Mouse (Mus musculus) liver, embryonic 13.5 days (tissue): Measurements from ENCODE around the gene Alpl. TPM values are rescaled to one million over a fixed set of nuclear protein-coding genes. Genes with fewer than 3 reads are reported as not detected.

Experiments
- ATAC-seq: fragments of 200-750 bp; cut with Nextera tagmentation; 2 replicates; pipeline ENCODE4 v1.8.0; 2017; ENCODE audit warnings: low read depth, mild to moderate bottlenecking, moderate number of reproducible peaks, moderate library complexity
- DNase-seq: peaks from one replicate; pipeline ENCODE4 v3.0.0; 2022
- H3K27ac ChIP-seq: fragments of 300-500 bp; sonication (generic); 2 replicates; pipeline ENCODE4 v1.5.1; 2015; ENCODE audit warnings: moderate library complexity, mild to moderate bottlenecking, inconsistent platforms
- H3K27me3 ChIP-seq: fragments of 300-500 bp; sonication (generic); 2 replicates; pipeline ENCODE4 v1.6.1; 2015; ENCODE audit warnings: mild to moderate bottlenecking, inconsistent platforms
- H3K36me3 ChIP-seq: fragments of 300-500 bp; sonication (generic); 2 replicates; pipeline ENCODE4 v1.6.1; 2015; ENCODE audit warnings: mild to moderate bottlenecking, inconsistent platforms
- H3K4me1 ChIP-seq: fragments of 300-500 bp; sonication (generic); replicated peaks from 2 replicates; pipeline ENCODE4 v1.6.1; 2015; ENCODE audit warnings: inconsistent platforms
- H3K4me2 ChIP-seq: fragments of 300-500 bp; sonication (generic); 2 replicates; pipeline ENCODE4 v1.6.1; 2015; ENCODE audit warnings: inconsistent platforms, mild to moderate bottlenecking, moderate library complexity
- H3K4me3 ChIP-seq: fragments of 300-500 bp; sonication (generic); replicated peaks from 2 replicates; pipeline ENCODE4 v1.5.1; 2015; ENCODE audit warnings: mild to moderate bottlenecking, inconsistent platforms
- H3K9ac ChIP-seq: fragments of 300-500 bp; sonication (generic); 2 replicates; pipeline ENCODE4 v1.6.1; 2015; ENCODE audit warnings: mild to moderate bottlenecking, inconsistent platforms
- H3K9me3 ChIP-seq: fragments of 300-500 bp; sonication (generic); replicated peaks from 2 replicates; pipeline ENCODE4 v1.6.1; 2016; ENCODE audit warnings: inconsistent platforms
- WGBS: fragments of 180-500 bp; shearing (Covaris S2); methylation state at CpG from one replicate; pipeline ENCODE4 v1.1.7; 2015; ENCODE audit not compliant: insufficient replicate concordance; 5-methylcytosine and 5-hydroxymethylcytosine counted together
- polyA plus RNA-seq: library from polyadenylated mRNA; unstranded; fragments of >200 nt; fragmentation: Nextera tagmentation; extraction: Ambion mirVana; gene quantifications from 2 replicates; pipeline ENCODE4 v1.2.1, GENCODE M21; 2015

Alpl gene
- polyA plus RNA-seq, 1 experiment from 2014 or later = 6.3 TPM

GRCm38 (mm10) chr4:137783541-137784191 is 12.5 kb downstream of the Alpl start:
- Histone ChIP-seq H3K4me1 (peaks cover 5% of the 10 kb centered on the region; the same call in 1 of the 2 replicates), H3K9ac (no peak overlapping the region; the same call in 1 of the 2 replicates), H3K4me3 (no peak overlapping the region), H3K27me3 (peaks cover 17% of the 10 kb centered on the region; the same call in 1 of the 2 replicates), H3K27ac (no peak overlapping the region), H3K4me2 (no peak overlapping the region), H3K9me3 (no peaks in the 10 kb centered on the region), H3K36me3 (no peaks in the 10 kb centered on the region)
- DNase-seq (no peak), ATAC-seq (no peak)
- WGBS = 36% methylated on average over 9 of the region's 9 CpGs

GRCm38 (mm10) chr4:137781949-137782348 is 14.2 kb downstream of the Alpl start:
- DNase-seq (no peak), ATAC-seq (peak; percentile 60; the same call in 1 of the 2 replicates)
- Histone ChIP-seq H3K27me3 (peaks cover 17% of the 10 kb centered on the region; the same call in 1 of the 2 replicates), H3K4me1 (peaks cover 5% of the 10 kb centered on the region; the same call in 1 of the 2 replicates), H3K27ac (no peak overlapping the region), H3K4me2 (no peak overlapping the region), H3K9ac (no peak overlapping the region), H3K4me3 (no peak overlapping the region), H3K36me3 (no peaks in the 10 kb centered on the region), H3K9me3 (no peaks in the 10 kb centered on the region)
- 59% methylated on average over 5 of the region's 5 CpGs for WGBS

- Histone ChIP-seq H3K4me1 (peaks cover 5% of the 10 kb centered on the region; the same call in 1 of the 2 replicates), H3K4me2 (no peak overlapping the region), H3K4me3 (no peak overlapping the region), H3K9me3 (no peaks in the 10 kb centered on the region), H3K27ac (no peak overlapping the region), H3K27me3 (peaks cover 17% of the 10 kb centered on the region; the same call in 1 of the 2 replicates), H3K9ac (no peak overlapping the region), H3K36me3 (no peaks in the 10 kb centered on the region)
- DNase-seq = no peak
- no peak for ATAC-seq
- WGBS = 51% methylated on average over 3 of the region's 3 CpGs
Observed at GRCm38 (mm10) chr4:137780986-137781385, 15.2 kb downstream of the Alpl start.

GRCm38 (mm10) chr4:137778397-137779184 is 17.6 kb downstream of the Alpl start:
- H3K4me1 ChIP-seq = peaks cover 9% of the 10 kb centered on the region; the same call in 1 of the 2 replicates
- H3K4me2 ChIP-seq = no peak overlapping the region
- no peaks in the 10 kb centered on the region for H3K36me3 ChIP-seq
- ATAC-seq = no peak
- no peak overlapping the region for H3K4me3 ChIP-seq
- no peak overlapping the region for H3K27ac ChIP-seq
- no peak overlapping the region for H3K9ac ChIP-seq
- no peak for DNase-seq
- 69% methylated on average over 17 of the region's 17 CpGs for WGBS
- peaks cover 13% of the 10 kb centered on the region; the same call in 1 of the 2 replicates for H3K27me3 ChIP-seq
- no peaks in the 10 kb centered on the region for H3K9me3 ChIP-seq

- WGBS = 73% methylated on average over 4 of the region's 4 CpGs
- Histone ChIP-seq H3K27me3 (peaks cover 16% of the 10 kb centered on the region; the same call in 1 of the 2 replicates), H3K9ac (no peak overlapping the region), H3K36me3 (no peaks in the 10 kb centered on the region), H3K4me3 (no peak overlapping the region), H3K27ac (no peak overlapping the region), H3K4me1 (peaks cover 16% of the 10 kb centered on the region; the same call in 1 of the 2 replicates), H3K9me3 (no peaks in the 10 kb centered on the region), H3K4me2 (no peak overlapping the region)
- DNase-seq (no peak), ATAC-seq (no peak)
Observed at GRCm38 (mm10) chr4:137777866-137778265, 18.3 kb downstream of the Alpl start.

- H3K36me3 ChIP-seq = no peaks in the 10 kb centered on the region
- H3K27me3 ChIP-seq = peaks cover 40% of the 10 kb centered on the region
- DNase-seq (no peak), ATAC-seq (no peak)
- H3K4me2 ChIP-seq = no peak overlapping the region
- peaks cover 26% of the 10 kb centered on the region; the same call in 1 of the 2 replicates for H3K4me1 ChIP-seq
- peak overlapping the region; percentile 67; the same call in 1 of the 2 replicates for H3K27ac ChIP-seq
- no peaks in the 10 kb centered on the region for H3K9me3 ChIP-seq
- WGBS = 71% methylated on average over 6 of the region's 6 CpGs
- no peak overlapping the region for H3K4me3 ChIP-seq
- H3K9ac ChIP-seq = no peak overlapping the region
Observed at GRCm38 (mm10) chr4:137774505-137774904, 21.7 kb downstream of the Alpl start.

- H3K4me1 ChIP-seq = peaks cover 26% of the 10 kb centered on the region; the same call in 1 of the 2 replicates
- H3K9ac ChIP-seq = no peak overlapping the region
- H3K9me3 ChIP-seq = no peaks in the 10 kb centered on the region
- H3K4me3 ChIP-seq = no peak overlapping the region
- ATAC-seq (0 out of 2 replicates have a peak, but pooled peaks have one; percentile 4), DNase-seq (no peak)
- H3K27me3 ChIP-seq = peaks cover 42% of the 10 kb centered on the region
- WGBS = 50% methylated on average over 5 of the region's 5 CpGs
- peak overlapping the region; percentile 67 for H3K27ac ChIP-seq
- H3K36me3 ChIP-seq = no peaks in the 10 kb centered on the region
- H3K4me2 ChIP-seq = no peak overlapping the region
Observed at GRCm38 (mm10) chr4:137774013-137774412, 22.2 kb downstream of the Alpl start.

- Histone ChIP-seq H3K27me3 (peaks cover 46% of the 10 kb centered on the region), H3K9ac (peak overlapping the region; percentile 5; the same call in 1 of the 2 replicates), H3K36me3 (no peaks in the 10 kb centered on the region), H3K4me3 (no peak overlapping the region), H3K4me1 (peaks cover 26% of the 10 kb centered on the region; the same call in 1 of the 2 replicates), H3K9me3 (no peaks in the 10 kb centered on the region), H3K4me2 (no peak overlapping the region), H3K27ac (peak overlapping the region; percentile 67)
- ATAC-seq = 0 out of 2 replicates have a peak, but pooled peaks have one; percentile 17
- WGBS = 46% methylated on average over 2 of the region's 2 CpGs
- no peak for DNase-seq
Observed at GRCm38 (mm10) chr4:137773369-137773899, 22.8 kb downstream of the Alpl start.

- ATAC-seq = no peak
- H3K4me1 ChIP-seq = peaks cover 26% of the 10 kb centered on the region; the same call in 1 of the 2 replicates
- no peak for DNase-seq
- H3K4me3 ChIP-seq = no peak overlapping the region
- no peak overlapping the region for H3K27ac ChIP-seq
- WGBS = 69% methylated on average over 16 of the region's 16 CpGs
- no peak overlapping the region for H3K9ac ChIP-seq
- H3K9me3 ChIP-seq = no peaks in the 10 kb centered on the region
- H3K4me2 ChIP-seq = no peak overlapping the region
- no peaks in the 10 kb centered on the region for H3K36me3 ChIP-seq
- peaks cover 49% of the 10 kb centered on the region for H3K27me3 ChIP-seq
Observed at GRCm38 (mm10) chr4:137772438-137773056, 23.6 kb downstream of the Alpl start.

GRCm38 (mm10) chr4:137771749-137772148 is 24.4 kb downstream of the Alpl start:
- Histone ChIP-seq H3K4me2 (no peak overlapping the region), H3K9ac (no peak overlapping the region), H3K27me3 (peaks cover 49% of the 10 kb centered on the region), H3K36me3 (no peaks in the 10 kb centered on the region), H3K27ac (no peak overlapping the region), H3K9me3 (no peaks in the 10 kb centered on the region), H3K4me3 (no peak overlapping the region), H3K4me1 (peaks cover 30% of the 10 kb centered on the region)
- no peak for DNase-seq
- 35% methylated on average over 3 of the region's 3 CpGs for WGBS
- no peak for ATAC-seq
